ENCODE assay signal across 8 mouse cellular contexts in genomic region chr19:57314346-57315012, GRCm38 (mm10). TPM values are rescaled to one million over a fixed set of nuclear protein-coding genes. Genes with fewer than 3 reads are reported as not detected.
DNase-seq lines count a peak whose midpoint lies in the region; ATAC-seq and TF ChIP-seq lines count a peak whose summit lies in the region.

Ablim1 (minus strand) TSS chr19:57314919.

- H3K9me3 ChIP-seq in forebrain, embryonic 10.5 days: no peaks in the 10 kb centered on the region
- no peaks in the 10 kb centered on the region for H3K9me3 ChIP-seq in heart, embryonic 14.5 days (ENCODE audit: control insufficient read depth, low read length)
- H3K9me3 ChIP-seq in kidney, embryonic 15.5 days (replicated peaks): no peaks in the 10 kb centered on the region
- H3K9me3 ChIP-seq in limb, embryonic 14.5 days (ENCODE audit: control insufficient read depth, low read length): no peaks in the 10 kb centered on the region
- H3K9me3 ChIP-seq in midbrain, embryonic 13.5 days: no peaks in the 10 kb centered on the region

- TF ChIP-seq POLR2A in limb, embryonic 14.5 days (IDR thresholded peaks at IDR 0.05; ENCODE audit: borderline replicate concordance, extremely low read depth, insufficient read depth, insufficient read length): no peak

- peak within 1 kb of the TSS; percentile 66 for H3K27ac ChIP-seq in forebrain, embryonic 10.5 days
- H3K27ac ChIP-seq in heart, embryonic 14.5 days (replicated peaks in 1 of 2; ENCODE audit: control insufficient read depth in 1 of 2, insufficient read depth in 1 of 2, low read depth in 2 of 2, low read length in 2 of 2): peak within 1 kb of the TSS; percentile 38 to 81; a peak in 3 of 4 replicates
- peak within 1 kb of the TSS; percentile 54 for H3K27ac ChIP-seq in kidney, embryonic 15.5 days
- H3K27ac ChIP-seq in limb, embryonic 14.5 days (replicated peaks; ENCODE audit: low read depth, low read length): no peak within 1 kb of the TSS
- H3K27ac ChIP-seq in midbrain, embryonic 13.5 days: peak within 1 kb of the TSS; percentile 84

- peak; percentile 71 for ATAC-seq in heart, embryonic 14.5 days (ENCODE audit: insufficient number of reproducible peaks, insufficient read depth, low FRiP score, low read depth)
- peak; percentile 85 for ATAC-seq in kidney, embryonic 15.5 days (replicated peaks; ENCODE audit: low FRiP score)
- peak; percentile 41; the same call in 1 of the 2 replicates for ATAC-seq in limb, embryonic 14.5 days (ENCODE audit: low FRiP score, low read depth)
- ATAC-seq in midbrain, embryonic 13.5 days: peak; percentile 88

- DNase-seq in B cell, adult 2 months: peak; percentile 66 to 67
- DNase-seq in adrenal gland, postnatal 36 days: peak; percentile 64 to 75
- peak; percentile 20 for DNase-seq in forebrain, embryonic 10.5 days (ENCODE audit: extremely low spot score, low spot score)
- DNase-seq in limb, embryonic 14.5 days (ENCODE audit: low spot score): peak; percentile 11
- peak; percentile 54 for DNase-seq in splenic B cell, adult 2 months (ENCODE audit: low read depth, low spot score)

- WGBS in forebrain, embryonic 10.5 days: 3% methylated on average over 52 of the region's 52 CpGs
- WGBS in heart, embryonic 14.5 days: 1% methylated on average over 52 of the region's 52 CpGs
- WGBS in kidney, embryonic 15.5 days: under 1% methylated on average over 52 of the region's 52 CpGs
- WGBS in limb, embryonic 14.5 days: 1% methylated on average over 42 of the region's 52 CpGs
- 2% methylated on average over 50 of the region's 52 CpGs for WGBS in midbrain, embryonic 13.5 days

- no peaks in the 10 kb centered on the region for H3K36me3 ChIP-seq in forebrain, embryonic 10.5 days (replicated peaks)
- H3K36me3 ChIP-seq in heart, embryonic 14.5 days (ENCODE audit: control insufficient read depth, insufficient read depth, low read length): no peaks in the 10 kb centered on the region
- H3K36me3 ChIP-seq in kidney, embryonic 15.5 days: no peaks in the 10 kb centered on the region
- no peaks in the 10 kb centered on the region for H3K36me3 ChIP-seq in limb, embryonic 14.5 days (ENCODE audit: control insufficient read depth, insufficient read depth, low read length)
- no peaks in the 10 kb centered on the region for H3K36me3 ChIP-seq in midbrain, embryonic 13.5 days
- no peaks in the 10 kb centered on the region for H3K36me3 ChIP-seq in splenic B cell, adult 2 months (ENCODE audit: control insufficient read depth, insufficient read depth, low read length, poor library complexity, severe bottlenecking)

- peak within 1 kb of the TSS; percentile 91 for H3K9ac ChIP-seq in heart, embryonic 14.5 days (ENCODE audit: low read length)
- H3K9ac ChIP-seq in kidney, embryonic 15.5 days: peak within 1 kb of the TSS; percentile 41
- H3K9ac ChIP-seq in limb, embryonic 14.5 days (ENCODE audit: low read depth, low read length, severe bottlenecking): peak within 1 kb of the TSS; percentile 59
- peak within 1 kb of the TSS; percentile 80 for H3K9ac ChIP-seq in midbrain, embryonic 13.5 days (replicated peaks)

- peak within 1 kb of the TSS; percentile 69 for H3K4me3 ChIP-seq in forebrain, embryonic 10.5 days
- peak within 1 kb of the TSS; percentile 64 to 78 for H3K4me3 ChIP-seq in heart, embryonic 14.5 days (ENCODE audit: control insufficient read depth in 1 of 2, insufficient read depth in 1 of 2, low read depth in 1 of 2, low read length in 2 of 2)
- peak within 1 kb of the TSS; percentile 57 for H3K4me3 ChIP-seq in kidney, embryonic 15.5 days (replicated peaks)
- peak within 1 kb of the TSS; percentile 49 for H3K4me3 ChIP-seq in limb, embryonic 14.5 days (replicated peaks; ENCODE audit: low read length)
- peak within 1 kb of the TSS; percentile 69 for H3K4me3 ChIP-seq in midbrain, embryonic 13.5 days (replicated peaks)

- peaks cover 50% of the 10 kb centered on the region for H3K27me3 ChIP-seq in forebrain, embryonic 10.5 days (ENCODE audit: poor library complexity, severe bottlenecking)
- H3K27me3 ChIP-seq in heart, embryonic 14.5 days (ENCODE audit: control insufficient read depth, insufficient read depth, low read length): peaks cover 6% of the 10 kb centered on the region; the same call in 1 of the 2 replicates
- H3K27me3 ChIP-seq in kidney, embryonic 15.5 days: peaks cover 16% of the 10 kb centered on the region
- H3K27me3 ChIP-seq in limb, embryonic 14.5 days (ENCODE audit: control insufficient read depth, insufficient read depth, low read length): peaks cover 28% of the 10 kb centered on the region; the same call in 1 of the 2 replicates
- H3K27me3 ChIP-seq in midbrain, embryonic 13.5 days: peaks cover 6% of the 10 kb centered on the region; the same call in 1 of the 2 replicates
- no peaks in the 10 kb centered on the region for H3K27me3 ChIP-seq in splenic B cell, adult 2 months (ENCODE audit: control insufficient read depth, insufficient read depth, low read length, poor library complexity, severe bottlenecking)

- H3K4me2 ChIP-seq in heart, embryonic 14.5 days (ENCODE audit: low read length): peak within 1 kb of the TSS; percentile 88
- H3K4me2 ChIP-seq in kidney, embryonic 15.5 days: peak within 1 kb of the TSS; percentile 96
- H3K4me2 ChIP-seq in limb, embryonic 14.5 days (replicated peaks; ENCODE audit: low read depth, low read length, severe bottlenecking): peak within 1 kb of the TSS; percentile 100
- H3K4me2 ChIP-seq in midbrain, embryonic 13.5 days (replicated peaks): peak within 1 kb of the TSS; percentile 97

- H3K4me1 ChIP-seq in forebrain, embryonic 10.5 days: peaks cover 12% of the 10 kb centered on the region
- H3K4me1 ChIP-seq in heart, embryonic 14.5 days (ENCODE audit: control insufficient read depth in 2 of 2, insufficient read depth in 2 of 2, low read length in 2 of 2): peaks cover 4 to 11% of the 10 kb centered on the region in 2 experiments
- H3K4me1 ChIP-seq in kidney, embryonic 15.5 days: peaks cover 14% of the 10 kb centered on the region
- H3K4me1 ChIP-seq in limb, embryonic 14.5 days (ENCODE audit: control insufficient read depth, insufficient read depth, low read length): peaks cover 10% of the 10 kb centered on the region
- peaks cover 18% of the 10 kb centered on the region for H3K4me1 ChIP-seq in midbrain, embryonic 13.5 days (replicated peaks)

RNA-seq across cellular contexts. Expression of gene Ablim1, which starts in this region (rescaled TPM):
- 10 to 100 TPM; 34.0 to 37.0 TPM for total RNA-seq in adrenal gland, postnatal 36 days (2021)
- 20.5 and 21.0 TPM in 2 replicates for polyA plus RNA-seq in forebrain, embryonic 10.5 days (2016; fragmentation: Nextera tagmentation; extraction: Ambion mirVana)
- polyA plus RNA-seq in heart, embryonic 14.5 days (2014; fragmentation: Nextera tagmentation; extraction: Ambion mirVana): 46.9 and 53.8 TPM in 2 replicates
- polyA plus RNA-seq in kidney, embryonic 15.5 days (2015; fragmentation: Nextera tagmentation; extraction: Ambion mirVana): 35.2 and 35.8 TPM in 2 replicates
- 22.9 and 30.6 TPM in 2 replicates for polyA plus RNA-seq in limb, embryonic 14.5 days (2012; rRNA removed)
- 72.1 and 76.9 TPM in 2 replicates for polyA plus RNA-seq in limb, embryonic 14.5 days (2014; fragmentation: Nextera tagmentation; extraction: Ambion mirVana)
- polyA plus RNA-seq in midbrain, embryonic 13.5 days (2015; fragmentation: Nextera tagmentation; extraction: Ambion mirVana): 31.3 and 34.4 TPM in 2 replicates

Comparison
In these comparisons a context has a peak if more than half of its experiments do, and no peak if none do; other contexts are left out.
1. DNase-seq: peak in every context shown above with its lines; median percentile 70 in adrenal gland, postnatal 36 days; 66 in B cell, adult 2 months; 54 in splenic B cell, adult 2 months; 20 in forebrain, embryonic 10.5 days; 11 in limb, embryonic 14.5 days.
2. H3K9ac ChIP-seq: peak in every context shown above with its lines; median percentile 91 in heart, embryonic 14.5 days; 80 in midbrain, embryonic 13.5 days; 59 in limb, embryonic 14.5 days; 41 in kidney, embryonic 15.5 days.